Mouse (Mus musculus) forebrain, embryonic 14.5 days (tissue): ENCODE measurements around the gene Plekha5. TPM values are rescaled to one million over a fixed set of nuclear protein-coding genes. Genes with fewer than 3 reads are reported as not detected.
A peak's percentile ranks its signal among the peaks of the same experiment; 100 is the strongest.

Experiments
- ATAC-seq: fragments of 200-750 bp; cut with Nextera tagmentation; 2 replicates; pipeline ENCODE4 v1.8.0; 2017; ENCODE audit warnings: mild to moderate bottlenecking, moderate library complexity
- DNase-seq: peaks from one replicate; pipeline ENCODE4 v3.0.0-alpha.2; 2015; ENCODE audit warnings: low spot score
- H3K27ac ChIP-seq: fragments of 300-500 bp; sonication (generic); 2 replicates; pipeline ENCODE4 v1.5.1; 2014; ENCODE audit warnings: low read depth, mild to moderate bottlenecking, control low read depth, low read length, moderate library complexity
- H3K27me3 ChIP-seq: fragments of 300-500 bp; sonication (generic); replicated peaks from 2 replicates; pipeline ENCODE4 v1.6.1; 2014; ENCODE audit warnings: low read length, control low read depth, mixed read lengths; ENCODE audit not compliant: control insufficient read depth, insufficient read depth
- H3K36me3 ChIP-seq: fragments of 300-500 bp; sonication (generic); 2 replicates; pipeline ENCODE4 v1.6.1; 2014; ENCODE audit warnings: low read length, control low read depth; ENCODE audit not compliant: control insufficient read depth, insufficient read depth
- H3K4me1 ChIP-seq: fragments of 300-500 bp; sonication (generic); 2 replicates; pipeline ENCODE4 v1.6.1; 2014; ENCODE audit warnings: antibody characterized with exemption, low read length, control low read depth; ENCODE audit not compliant: control insufficient read depth, insufficient read depth
- H3K4me2 ChIP-seq: fragments of 300-500 bp; sonication (generic); 2 replicates; pipeline ENCODE4 v1.6.1; 2014; ENCODE audit warnings: mild to moderate bottlenecking, control low read depth, low read length
- H3K4me3 ChIP-seq: fragments of 300-500 bp; sonication (generic); 2 replicates; pipeline ENCODE4 v1.5.1; 2014; ENCODE audit warnings: low read depth, low read length, control low read depth
- H3K9ac ChIP-seq: fragments of 300-500 bp; sonication (generic); 2 replicates; pipeline ENCODE4 v1.6.1; 2014; ENCODE audit warnings: mild to moderate bottlenecking, low read length, control low read depth, moderate library complexity
- H3K9me3 ChIP-seq: fragments of 300-500 bp; sonication (generic); replicated peaks from 2 replicates; pipeline ENCODE4 v1.6.1; 2016; ENCODE audit warnings: low read length, control low read depth, mixed read lengths; ENCODE audit not compliant: control insufficient read depth
- WGBS: fragments of 180-500 bp; shearing (Covaris S2); extraction: QIAGEN DNeasy Blood & Tissue Kit; methylation state at CpG from one replicate; pipeline ENCODE4 v1.1.7; 2014; 5-methylcytosine and 5-hydroxymethylcytosine counted together
- polyA plus RNA-seq: library from polyadenylated mRNA; unstranded; fragments of >200 nt; fragmentation: Nextera tagmentation; extraction: Ambion mirVana; gene quantifications from 2 replicates; pipeline ENCODE4 v1.2.1, GENCODE M21; 2014

The Plekha5 gene
- polyA plus RNA-seq, 1 experiment from 2014 or later, result 26.5 TPM

DNA sequence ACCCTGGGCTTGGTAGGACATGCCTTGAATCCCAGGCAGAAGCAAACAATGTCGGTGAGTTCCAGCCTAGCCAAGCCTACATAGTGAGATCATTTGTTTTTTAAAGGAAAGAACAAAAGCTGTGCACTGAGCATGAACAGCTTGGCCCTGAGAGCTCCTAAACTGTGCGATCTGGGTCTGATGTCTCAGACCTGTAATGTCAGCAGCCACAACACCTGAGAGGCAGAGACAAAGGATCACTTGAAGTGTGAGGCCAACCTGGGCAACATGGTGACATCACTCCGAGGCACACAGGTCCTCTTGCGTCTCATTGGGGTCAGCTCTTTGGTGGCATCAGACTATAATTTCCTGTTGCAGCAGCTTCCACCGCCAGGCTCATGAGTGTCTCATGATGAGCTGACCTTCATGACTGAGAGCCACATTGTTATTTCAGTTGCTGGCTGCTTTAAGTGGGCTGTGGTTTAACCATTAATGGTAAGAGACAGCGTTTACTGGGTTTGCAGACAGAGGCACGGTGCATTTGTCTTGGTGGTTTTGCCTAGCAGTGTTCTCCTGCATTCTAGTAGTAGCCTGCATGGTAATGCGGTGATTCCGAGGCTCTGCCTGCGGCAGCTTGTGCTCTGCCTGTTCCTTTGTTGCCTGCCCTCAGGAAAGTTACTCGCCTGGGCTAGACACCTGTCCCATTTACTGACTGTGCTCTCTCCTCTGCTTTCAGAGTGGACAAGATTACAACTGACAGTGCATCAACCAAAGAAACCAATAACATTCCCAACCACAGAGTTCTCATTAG is 119.3 kb downstream of the Plekha5 start:
- WGBS, result 77% methylated on average over 11 of the region's 11 CpGs
- Histone ChIP-seq H3K4me3 (no peak overlapping the region), H3K36me3 (peaks cover 36% of the 10 kb centered on the region), H3K4me1 (no peaks in the 10 kb centered on the region), H3K4me2 (no peak overlapping the region), H3K27ac (no peak overlapping the region), H3K27me3 (no peaks in the 10 kb centered on the region), H3K9me3 (no peaks in the 10 kb centered on the region), H3K9ac (no peak overlapping the region)
- ATAC-seq (no peak), DNase-seq (no peak)

- H3K27ac ChIP-seq, result no peak overlapping the region
- no peaks in the 10 kb centered on the region for H3K27me3 ChIP-seq
- no peaks in the 10 kb centered on the region for H3K4me1 ChIP-seq
- no peak overlapping the region for H3K4me2 ChIP-seq
- no peak for DNase-seq
- H3K4me3 ChIP-seq, result no peak overlapping the region
- no peaks in the 10 kb centered on the region for H3K9me3 ChIP-seq
- no peak for ATAC-seq
- H3K9ac ChIP-seq, result no peak overlapping the region
- 87% methylated on average over 8 of the region's 8 CpGs for WGBS
- H3K36me3 ChIP-seq, result peaks cover 40% of the 10 kb centered on the region
Measured at GRCm38 (mm10) chr6:140546095-140546494, 122.2 kb downstream of the Plekha5 start.

DNA sequence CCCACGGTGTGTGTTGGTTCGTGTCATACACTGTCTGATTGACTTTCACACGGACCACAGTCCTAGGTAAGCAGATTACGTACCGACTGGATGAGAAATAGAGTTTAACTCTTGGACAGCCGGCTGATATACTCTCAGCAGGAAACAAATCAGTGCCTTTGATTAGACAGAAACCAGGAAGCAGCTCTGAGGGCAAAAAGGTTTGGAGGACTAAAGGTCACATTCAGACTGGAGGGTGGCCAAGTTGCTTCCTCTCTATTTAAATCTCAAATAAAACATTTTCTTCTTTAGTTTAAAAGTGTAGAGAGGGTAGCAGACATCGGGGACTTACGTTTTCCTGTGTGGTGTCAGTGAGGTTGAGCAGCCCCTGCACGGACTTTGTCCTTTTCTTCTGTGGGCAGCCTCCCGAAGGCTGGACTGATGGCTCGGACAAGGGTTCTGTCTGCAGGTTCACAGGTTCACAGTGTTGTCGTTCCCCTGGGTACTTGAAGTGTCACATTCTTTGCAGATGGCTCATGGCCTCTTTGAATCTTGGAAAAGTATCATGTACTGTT is 122.9 kb downstream of the Plekha5 start:
- no peaks in the 10 kb centered on the region for H3K27me3 ChIP-seq
- no peak for DNase-seq
- no peak overlapping the region for H3K27ac ChIP-seq
- ATAC-seq, result no peak
- H3K4me3 ChIP-seq, result no peak overlapping the region
- H3K36me3 ChIP-seq, result peaks cover 45% of the 10 kb centered on the region
- no peak overlapping the region for H3K4me2 ChIP-seq
- no peaks in the 10 kb centered on the region for H3K4me1 ChIP-seq
- no peak overlapping the region for H3K9ac ChIP-seq
- 64% methylated on average over 12 of the region's 12 CpGs for WGBS
- no peaks in the 10 kb centered on the region for H3K9me3 ChIP-seq

- Histone ChIP-seq H3K27ac (no peak overlapping the region), H3K9me3 (no peaks in the 10 kb centered on the region), H3K9ac (no peak overlapping the region), H3K4me3 (no peak overlapping the region), H3K27me3 (no peaks in the 10 kb centered on the region), H3K36me3 (peaks cover 52% of the 10 kb centered on the region), H3K4me2 (no peak overlapping the region), H3K4me1 (no peaks in the 10 kb centered on the region)
- DNase-seq (no peak), ATAC-seq (peak; percentile 70; the same call in 1 of the 2 replicates)
- 71% methylated on average over 11 of the region's 11 CpGs for WGBS
Measured at GRCm38 (mm10) chr6:140547203-140547944, 123.5 kb downstream of the Plekha5 start.

GRCm38 (mm10) chr6:140548082-140548769 is 124.4 kb downstream of the Plekha5 start:
- Histone ChIP-seq H3K4me3 (no peak overlapping the region), H3K9me3 (no peaks in the 10 kb centered on the region), H3K4me2 (no peak overlapping the region), H3K27me3 (no peaks in the 10 kb centered on the region), H3K36me3 (peaks cover 55% of the 10 kb centered on the region), H3K9ac (no peak overlapping the region), H3K27ac (no peak overlapping the region), H3K4me1 (no peaks in the 10 kb centered on the region)
- ATAC-seq (no peak), DNase-seq (no peak)
- 70% methylated on average over 5 of the region's 5 CpGs for WGBS

DNA sequence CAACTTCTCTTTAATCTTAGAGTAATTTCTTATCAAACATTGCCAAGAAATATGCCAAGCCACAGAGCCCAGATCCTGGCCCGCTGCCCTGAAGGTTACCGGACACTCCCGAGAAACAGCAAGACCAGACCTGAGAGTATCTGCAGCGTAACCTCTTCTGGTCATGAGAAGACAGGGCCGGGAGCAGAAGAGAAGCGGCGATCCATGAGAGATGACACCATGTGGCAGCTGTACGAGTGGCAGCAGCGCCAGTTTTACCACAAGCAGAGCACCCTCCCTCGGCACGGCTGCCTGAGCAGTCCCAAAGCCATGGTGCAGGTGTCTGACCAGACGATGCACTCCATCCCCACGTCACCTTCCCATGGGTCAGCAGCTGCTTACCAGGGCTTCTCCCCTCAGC is 126.9 kb downstream of the Plekha5 start:
- Histone ChIP-seq H3K4me2 (no peak overlapping the region), H3K27ac (no peak overlapping the region), H3K9ac (no peak overlapping the region), H3K4me3 (no peak overlapping the region), H3K27me3 (no peaks in the 10 kb centered on the region), H3K4me1 (no peaks in the 10 kb centered on the region), H3K9me3 (no peaks in the 10 kb centered on the region), H3K36me3 (peaks cover 40% of the 10 kb centered on the region)
- 89% methylated on average over 13 of the region's 13 CpGs for WGBS
- ATAC-seq, result no peak
- DNase-seq, result no peak

DNA sequence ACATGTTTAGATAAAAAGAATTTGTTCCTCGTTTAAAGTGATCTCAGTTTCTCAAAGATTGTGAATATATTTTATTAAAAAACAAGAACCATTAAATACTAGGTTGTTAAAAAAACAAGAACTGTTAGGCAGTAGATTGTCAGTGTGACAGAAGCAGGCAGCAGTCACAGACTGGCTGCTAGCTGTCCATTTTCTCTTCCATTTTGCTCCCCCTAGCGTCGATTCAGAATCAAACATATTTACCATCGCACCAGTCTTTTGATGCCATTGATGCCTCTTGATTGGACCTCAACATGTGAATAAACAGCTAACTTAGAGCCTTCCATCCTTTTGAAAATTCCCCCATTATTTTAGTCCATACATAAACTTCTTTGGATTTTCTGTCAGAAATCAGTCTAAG is 130.4 kb downstream of the Plekha5 start:
- 61% methylated on average over 4 of the region's 4 CpGs for whole genome bisulfite sequencing
- no peaks in the 10 kb centered on the region for H3K27me3 ChIP-seq
- no peak overlapping the region for H3K4me2 ChIP-seq
- peaks cover 39% of the 10 kb centered on the region for H3K36me3 ChIP-seq
- H3K4me3 ChIP-seq, result no peak overlapping the region
- no peak overlapping the region for H3K9ac ChIP-seq
- H3K27ac ChIP-seq, result no peak overlapping the region
- ATAC-seq (peak; percentile 42), DNase-seq (peak; percentile 69)
- no peaks in the 10 kb centered on the region for H3K4me1 ChIP-seq
- no peaks in the 10 kb centered on the region for H3K9me3 ChIP-seq

DNA sequence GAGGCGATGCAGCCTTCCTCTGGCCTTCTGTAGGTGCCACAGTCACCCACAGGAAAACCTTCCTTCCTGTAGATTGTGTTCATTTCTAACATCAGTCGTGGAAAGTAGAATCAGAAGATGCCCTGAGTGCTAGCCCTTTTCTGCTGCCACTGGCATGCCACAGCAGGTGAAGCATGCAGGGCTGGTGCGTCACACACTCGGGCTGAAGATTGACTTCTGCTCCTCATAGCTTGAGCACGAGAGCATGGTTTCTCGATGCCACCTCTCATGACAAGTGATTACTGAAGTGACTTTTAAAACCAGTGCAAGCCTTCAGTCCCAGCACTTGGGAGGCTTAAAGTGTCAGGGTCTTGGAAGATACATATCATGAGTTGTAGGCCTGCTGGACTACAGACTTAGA is 135.6 kb downstream of the Plekha5 start:
- DNase-seq, result no peak
- Histone ChIP-seq H3K27ac (no peak overlapping the region), H3K4me1 (no peaks in the 10 kb centered on the region), H3K36me3 (peaks cover 11% of the 10 kb centered on the region; the same call in 1 of the 2 replicates), H3K4me3 (no peak overlapping the region), H3K27me3 (no peaks in the 10 kb centered on the region), H3K4me2 (no peak overlapping the region), H3K9me3 (no peaks in the 10 kb centered on the region), H3K9ac (no peak overlapping the region)
- WGBS, result 90% methylated on average over 6 of the region's 6 CpGs
- ATAC-seq, result no peak
